Mouse (Mus musculus): ENCODE results near the gene Pcsk5. TPM values are rescaled to one million over a fixed set of nuclear protein-coding genes. Genes with fewer than 3 reads are reported as not detected.
A peak's percentile ranks its signal among the peaks of the same experiment; 100 is the strongest.

Gene Pcsk5
- polyA plus RNA-seq, 1 experiment from 2014 or later: 7.9 TPM

DNA sequence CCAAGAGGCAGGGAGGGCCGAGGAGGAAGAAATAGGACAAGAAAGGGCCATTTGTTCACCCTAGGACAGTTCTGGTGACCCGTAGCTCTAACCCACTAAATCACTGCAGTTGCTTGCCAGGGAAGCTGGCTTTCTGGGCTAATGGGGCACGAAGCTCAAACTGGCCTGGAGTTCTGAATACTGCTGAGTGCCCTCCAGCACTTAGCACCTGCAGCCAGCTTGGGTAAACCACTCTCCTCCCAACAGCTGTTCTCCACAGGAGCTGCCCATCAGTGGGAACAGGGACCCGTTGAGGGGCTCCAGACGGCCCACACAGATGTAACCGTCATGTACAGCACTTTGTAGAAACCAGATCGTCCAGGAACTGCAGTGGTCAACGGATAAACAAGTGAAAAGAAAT lies 246.1 kb downstream of the Pcsk5 start:
- H3K36me3 ChIP-seq (ENCODE audit: control insufficient read depth, insufficient read depth, low read length): no peaks in the 10 kb centered on the region
- H3K4me3 ChIP-seq (replicated peaks; ENCODE audit: low read depth, low read length): no peak overlapping the region
- H3K27me3 ChIP-seq (ENCODE audit: control insufficient read depth, insufficient read depth, low read length): no peaks in the 10 kb centered on the region
- no peaks in the 10 kb centered on the region for H3K9me3 ChIP-seq (ENCODE audit: control insufficient read depth, low read length)
- DNase-seq (peak; percentile 29), ATAC-seq (ENCODE audit: low FRiP score, low TSS enrichment) (no peak)
- H3K4me2 ChIP-seq (ENCODE audit: low read length): no peak overlapping the region
- no peaks in the 10 kb centered on the region for H3K4me1 ChIP-seq (ENCODE audit: control insufficient read depth, insufficient read depth, low read length)
- H3K27ac ChIP-seq (replicated peaks; ENCODE audit: low read depth, low read length): no peak overlapping the region
- 60% methylated on average over 8 of the region's 8 CpGs for WGBS
- no peak overlapping the region for H3K9ac ChIP-seq (replicated peaks; ENCODE audit: low read length)

DNA sequence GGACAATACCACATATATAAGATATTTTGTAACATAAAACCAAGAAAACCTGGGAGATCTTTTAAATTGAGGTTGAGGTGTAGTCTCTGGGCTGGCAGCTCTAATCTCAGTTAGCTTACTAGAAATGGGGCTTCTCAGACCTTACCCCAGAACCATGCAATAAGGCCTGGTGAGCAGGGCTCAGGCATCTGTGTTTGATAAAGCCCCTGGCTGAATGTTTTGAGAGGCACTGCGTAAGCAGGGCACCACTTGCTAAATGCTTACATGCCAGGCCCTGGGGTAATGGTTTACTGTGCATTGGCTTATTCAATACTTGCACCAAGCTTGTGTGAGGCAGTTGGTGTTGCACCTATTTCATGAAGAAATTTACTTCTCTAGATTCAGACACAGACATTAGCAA lies 247.1 kb downstream of the Pcsk5 start:
- H3K27ac ChIP-seq (replicated peaks; ENCODE audit: low read depth, low read length): no peak overlapping the region
- H3K4me3 ChIP-seq (replicated peaks; ENCODE audit: low read depth, low read length): no peak overlapping the region
- no peaks in the 10 kb centered on the region for H3K4me1 ChIP-seq (ENCODE audit: control insufficient read depth, insufficient read depth, low read length)
- no peak overlapping the region for H3K9ac ChIP-seq (replicated peaks; ENCODE audit: low read length)
- no peaks in the 10 kb centered on the region for H3K9me3 ChIP-seq (ENCODE audit: control insufficient read depth, low read length)
- H3K27me3 ChIP-seq (ENCODE audit: control insufficient read depth, insufficient read depth, low read length): no peaks in the 10 kb centered on the region
- DNase-seq: no peak
- WGBS: 83% methylated on average over 1 of the region's 1 CpGs
- no peak overlapping the region for H3K4me2 ChIP-seq (ENCODE audit: low read length)
- no peak for ATAC-seq (ENCODE audit: low FRiP score, low TSS enrichment)
- H3K36me3 ChIP-seq (ENCODE audit: control insufficient read depth, insufficient read depth, low read length): no peaks in the 10 kb centered on the region

DNA sequence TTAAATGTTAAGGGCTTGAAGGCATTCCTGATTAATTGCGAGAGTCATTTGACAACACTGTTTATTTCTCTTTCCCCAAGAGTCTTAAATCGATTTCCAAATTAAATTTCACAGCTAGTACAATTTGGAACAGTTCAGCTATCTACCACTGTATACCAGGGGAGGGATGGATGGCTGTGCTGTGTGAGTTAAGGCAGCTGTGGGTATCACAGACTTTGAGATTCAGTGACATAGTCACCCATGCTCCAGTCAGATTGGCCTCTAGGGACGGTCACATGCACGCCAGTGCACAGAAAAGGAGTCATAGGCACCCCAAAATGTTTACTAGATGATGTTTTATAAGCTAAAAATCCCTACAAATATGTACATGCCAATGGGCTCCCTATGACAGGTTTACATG lies 260.0 kb downstream of the Pcsk5 start:
- Histone ChIP-seq H3K4me2 (ENCODE audit: low read length) (no peak overlapping the region), H3K4me1 (ENCODE audit: control insufficient read depth, insufficient read depth, low read length) (no peaks in the 10 kb centered on the region), H3K27ac (replicated peaks; ENCODE audit: low read depth, low read length) (no peak overlapping the region), H3K27me3 (ENCODE audit: control insufficient read depth, insufficient read depth, low read length) (no peaks in the 10 kb centered on the region), H3K36me3 (ENCODE audit: control insufficient read depth, insufficient read depth, low read length) (no peaks in the 10 kb centered on the region), H3K4me3 (replicated peaks; ENCODE audit: low read depth, low read length) (no peak overlapping the region), H3K9me3 (ENCODE audit: control insufficient read depth, low read length) (no peaks in the 10 kb centered on the region), H3K9ac (replicated peaks; ENCODE audit: low read length) (no peak overlapping the region)
- ATAC-seq (ENCODE audit: low FRiP score, low TSS enrichment) (no peak), DNase-seq (no peak)
- 90% methylated on average over 4 of the region's 4 CpGs for WGBS

- no peak for ATAC-seq (ENCODE audit: low FRiP score, low TSS enrichment)
- WGBS: 92% methylated on average over 5 of the region's 5 CpGs
- H3K27ac ChIP-seq (replicated peaks; ENCODE audit: low read depth, low read length): no peak overlapping the region
Measured at GRCm38 (mm10) chr19:17574564-17574963, 262.9 kb downstream of the Pcsk5 start.

GRCm38 (mm10) chr19:17572315-17572714 lies 265.1 kb downstream of the Pcsk5 start:
- Histone ChIP-seq H3K9me3 (ENCODE audit: control insufficient read depth, low read length) (no peaks in the 10 kb centered on the region), H3K27ac (replicated peaks; ENCODE audit: low read depth, low read length) (no peak overlapping the region), H3K4me3 (replicated peaks; ENCODE audit: low read depth, low read length) (no peak overlapping the region), H3K9ac (replicated peaks; ENCODE audit: low read length) (no peak overlapping the region), H3K27me3 (ENCODE audit: control insufficient read depth, insufficient read depth, low read length) (no peaks in the 10 kb centered on the region), H3K4me2 (ENCODE audit: low read length) (no peak overlapping the region), H3K4me1 (ENCODE audit: control insufficient read depth, insufficient read depth, low read length) (no peaks in the 10 kb centered on the region), H3K36me3 (ENCODE audit: control insufficient read depth, insufficient read depth, low read length) (no peaks in the 10 kb centered on the region)
- ATAC-seq (ENCODE audit: low FRiP score, low TSS enrichment) (no peak), DNase-seq (no peak)
- WGBS: 91% methylated on average over 8 of the region's 8 CpGs

More at GRCm38 (mm10) chr19:17574564-17574963, 262.9 kb downstream of the Pcsk5 start:
- no peaks in the 10 kb centered on the region for H3K27me3 ChIP-seq (ENCODE audit: control insufficient read depth, insufficient read depth, low read length)
- H3K9ac ChIP-seq (replicated peaks; ENCODE audit: low read length): no peak overlapping the region
- no peak for DNase-seq
- H3K4me1 ChIP-seq (ENCODE audit: control insufficient read depth, insufficient read depth, low read length): no peaks in the 10 kb centered on the region
- H3K4me3 ChIP-seq (replicated peaks; ENCODE audit: low read depth, low read length): no peak overlapping the region
- no peaks in the 10 kb centered on the region for H3K36me3 ChIP-seq (ENCODE audit: control insufficient read depth, insufficient read depth, low read length)
- no peak overlapping the region for H3K4me2 ChIP-seq (ENCODE audit: low read length)
- no peaks in the 10 kb centered on the region for H3K9me3 ChIP-seq (ENCODE audit: control insufficient read depth, low read length)

DNA sequence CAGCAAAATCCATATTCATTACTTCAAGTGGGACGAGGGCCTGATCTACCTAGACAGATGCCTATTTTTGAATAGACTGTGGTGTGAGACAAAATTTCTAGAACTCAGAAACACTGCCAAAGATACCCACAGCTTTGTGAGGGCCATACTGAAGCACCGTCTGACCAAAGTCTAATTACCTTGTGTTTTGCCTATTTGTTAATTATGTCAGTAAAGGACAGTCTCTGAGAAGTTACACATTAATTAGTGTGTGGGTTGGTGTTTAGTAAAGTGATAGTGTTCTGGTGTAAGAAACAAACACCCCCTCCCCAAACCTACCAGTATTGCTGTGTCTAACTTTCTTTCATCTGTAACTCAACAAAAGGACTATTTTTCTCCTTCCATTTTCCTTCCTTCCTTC lies 266.5 kb downstream of the Pcsk5 start:
- Histone ChIP-seq H3K27ac (replicated peaks; ENCODE audit: low read depth, low read length) (no peak overlapping the region), H3K27me3 (ENCODE audit: control insufficient read depth, insufficient read depth, low read length) (no peaks in the 10 kb centered on the region), H3K4me1 (ENCODE audit: control insufficient read depth, insufficient read depth, low read length) (no peaks in the 10 kb centered on the region), H3K4me3 (replicated peaks; ENCODE audit: low read depth, low read length) (no peak overlapping the region), H3K4me2 (ENCODE audit: low read length) (no peak overlapping the region), H3K9ac (replicated peaks; ENCODE audit: low read length) (no peak overlapping the region), H3K36me3 (ENCODE audit: control insufficient read depth, insufficient read depth, low read length) (no peaks in the 10 kb centered on the region), H3K9me3 (ENCODE audit: control insufficient read depth, low read length) (no peaks in the 10 kb centered on the region)
- ATAC-seq (ENCODE audit: low FRiP score, low TSS enrichment) (no peak), DNase-seq (no peak)
- 87% methylated on average over 2 of the region's 2 CpGs for WGBS

- H3K36me3 ChIP-seq (ENCODE audit: control insufficient read depth, insufficient read depth, low read length): no peaks in the 10 kb centered on the region
- no peak for ATAC-seq (ENCODE audit: low FRiP score, low TSS enrichment)
- H3K27me3 ChIP-seq (ENCODE audit: control insufficient read depth, insufficient read depth, low read length): no peaks in the 10 kb centered on the region
Measured at GRCm38 (mm10) chr19:17567264-17567663, 270.2 kb downstream of the Pcsk5 start.

DNA sequence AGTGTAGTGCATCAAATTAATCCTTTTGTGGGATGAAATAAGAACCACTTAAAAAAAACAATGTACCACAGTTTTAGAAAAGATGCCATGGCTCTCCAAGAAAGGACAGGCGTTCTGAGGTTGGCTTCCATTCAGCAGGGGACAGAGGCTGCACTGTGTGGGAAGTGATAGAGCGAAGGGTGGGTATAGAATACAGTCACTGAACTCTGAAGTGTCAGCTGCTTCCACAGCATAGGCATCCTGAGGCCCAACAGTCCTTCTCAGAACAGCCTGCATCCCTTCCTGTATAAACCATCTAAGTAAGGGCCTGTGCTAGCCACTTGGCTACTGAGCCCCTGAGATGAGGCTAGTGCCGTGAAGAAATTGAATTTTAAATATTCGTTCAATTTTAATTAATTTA lies 271.3 kb downstream of the Pcsk5 start:
- Histone ChIP-seq H3K4me2 (ENCODE audit: low read length) (no peak overlapping the region), H3K27me3 (ENCODE audit: control insufficient read depth, insufficient read depth, low read length) (no peaks in the 10 kb centered on the region), H3K9ac (replicated peaks; ENCODE audit: low read length) (no peak overlapping the region), H3K36me3 (ENCODE audit: control insufficient read depth, insufficient read depth, low read length) (no peaks in the 10 kb centered on the region), H3K9me3 (ENCODE audit: control insufficient read depth, low read length) (no peaks in the 10 kb centered on the region), H3K4me1 (ENCODE audit: control insufficient read depth, insufficient read depth, low read length) (no peaks in the 10 kb centered on the region), H3K27ac (replicated peaks; ENCODE audit: low read depth, low read length) (no peak overlapping the region), H3K4me3 (replicated peaks; ENCODE audit: low read depth, low read length) (no peak overlapping the region)
- WGBS: 73% methylated on average over 4 of the region's 4 CpGs
- ATAC-seq (ENCODE audit: low FRiP score, low TSS enrichment): no peak
- no peak for DNase-seq

More at GRCm38 (mm10) chr19:17567264-17567663, 270.2 kb downstream of the Pcsk5 start:
- DNase-seq: peak; percentile 14
- Histone ChIP-seq H3K27ac (replicated peaks; ENCODE audit: low read depth, low read length) (no peak overlapping the region), H3K4me1 (ENCODE audit: control insufficient read depth, insufficient read depth, low read length) (no peaks in the 10 kb centered on the region), H3K9me3 (ENCODE audit: control insufficient read depth, low read length) (no peaks in the 10 kb centered on the region), H3K4me2 (ENCODE audit: low read length) (no peak overlapping the region), H3K9ac (replicated peaks; ENCODE audit: low read length) (no peak overlapping the region), H3K4me3 (replicated peaks; ENCODE audit: low read depth, low read length) (no peak overlapping the region)
- 77% methylated on average over 3 of the region's 3 CpGs for WGBS

- H3K4me3 ChIP-seq (replicated peaks; ENCODE audit: low read depth, low read length): no peak overlapping the region
- H3K4me1 ChIP-seq (ENCODE audit: control insufficient read depth, insufficient read depth, low read length): no peaks in the 10 kb centered on the region
- H3K36me3 ChIP-seq (ENCODE audit: control insufficient read depth, insufficient read depth, low read length): no peaks in the 10 kb centered on the region
- no peak overlapping the region for H3K9ac ChIP-seq (replicated peaks; ENCODE audit: low read length)
- WGBS: 73% methylated on average over 2 of the region's 2 CpGs
- no peak overlapping the region for H3K27ac ChIP-seq (replicated peaks; ENCODE audit: low read depth, low read length)
- ATAC-seq (ENCODE audit: low FRiP score, low TSS enrichment) (no peak), DNase-seq (no peak)
- no peak overlapping the region for H3K4me2 ChIP-seq (ENCODE audit: low read length)
- no peaks in the 10 kb centered on the region for H3K27me3 ChIP-seq (ENCODE audit: control insufficient read depth, insufficient read depth, low read length)
- H3K9me3 ChIP-seq (ENCODE audit: control insufficient read depth, low read length): no peaks in the 10 kb centered on the region
Measured at GRCm38 (mm10) chr19:17558764-17559163, 278.7 kb downstream of the Pcsk5 start.
